Mouse (Mus musculus) heart, postnatal 10 days (tissue): Measurements from ENCODE around the gene Myo5c. TPM values are rescaled to one million over a fixed set of nuclear protein-coding genes. Genes with fewer than 3 reads are reported as not detected.
"Not testable (repeated sequence)": the region's sequence is repeated elsewhere in the genome, so short reads cannot be mapped to it uniquely, and the experiment has no call there.

ENCODE experiments used
- DNase-seq, 2 experiments: peaks; one replicate each; pipeline ENCODE4 v3.0.0; 2021
- intact Hi-C: fragments of 180-260 bp; cut with DNase I; formaldehyde crosslinking; loops from one replicate; pipeline ENCODE4 v1.15.1; 2025
- total RNA-seq, 2 experiments: library from RNA; stranded (reverse); gene quantifications; 2 replicates each; pipeline ENCODE4 v1.2.3; 2021

Myo5c gene
- total RNA-seq, 2 experiments from 2014 or later: 3.4 to 4.9 TPM

GRCm38 (mm10) chr9:75243052-75243451 is 11.2 kb downstream of the Myo5c start:
- intact Hi-C loops: no loop called here
- no peak for DNase-seq

GRCm38 (mm10) chr9:75243730-75244406 is 12.0 kb downstream of the Myo5c start:
- intact Hi-C loops: no loop called here
- DNase-seq: no peak

GRCm38 (mm10) chr9:75244527-75244926 is 12.7 kb downstream of the Myo5c start:
- no peak for DNase-seq

GRCm38 (mm10) chr9:75246080-75246930 is 14.5 kb downstream of the Myo5c start:
- intact Hi-C loops: no loop called here
- no peak for DNase-seq

More at GRCm38 (mm10) chr9:75244527-75244926, 12.7 kb downstream of the Myo5c start:
- intact Hi-C loops: no loop called here

GRCm38 (mm10) chr9:75247870-75248269 is 16.1 kb downstream of the Myo5c start:
- DNase-seq: no peak
- intact Hi-C loops: no loop called here

GRCm38 (mm10) chr9:75248359-75248758 is 16.5 kb downstream of the Myo5c start:
- DNase-seq: no peak
- intact Hi-C loops: no loop called here

GRCm38 (mm10) chr9:75248874-75249273 is 17.1 kb downstream of the Myo5c start:
- no peak for DNase-seq
- intact Hi-C loops: no loop called here

GRCm38 (mm10) chr9:75253158-75253557 is 21.3 kb downstream of the Myo5c start:
- intact Hi-C loops, DNase-seq: not testable (repeated sequence)

- DNase-seq: peak; percentile 33 to 34
- intact Hi-C loops: no loop called here
Measured at GRCm38 (mm10) chr9:75253766-75254165, 21.9 kb downstream of the Myo5c start.

GRCm38 (mm10) chr9:75254196-75254955 is 22.6 kb downstream of the Myo5c start:
- intact Hi-C loops: no loop called here

GRCm38 (mm10) chr9:75255820-75256545 is 24.2 kb downstream of the Myo5c start:
- DNase-seq: no peak
- intact Hi-C loops: no loop called here

More at GRCm38 (mm10) chr9:75254196-75254955, 22.6 kb downstream of the Myo5c start:
- DNase-seq: peak; percentile 46 to 71

- intact Hi-C loops: no loop called here
- DNase-seq: no peak
Measured at GRCm38 (mm10) chr9:75258792-75259191, 27.0 kb downstream of the Myo5c start.

GRCm38 (mm10) chr9:75259656-75260055 is 27.8 kb downstream of the Myo5c start:
- intact Hi-C loops: no loop called here
- DNase-seq: no peak

GRCm38 (mm10) chr9:75261332-75261872 is 29.6 kb downstream of the Myo5c start:
- intact Hi-C loops: no loop called here
- DNase-seq: no peak

GRCm38 (mm10) chr9:75262235-75262826 is 30.5 kb downstream of the Myo5c start:
- DNase-seq: no peak
- intact Hi-C loops: loop anchor here (2.0 kb wide), 1 partner anchor 212 kb away; no protein-coding TSS in a partner anchor

GRCm38 (mm10) chr9:75264008-75264718 is 32.3 kb downstream of the Myo5c start:
- no peak for DNase-seq
- intact Hi-C loops: no loop called here

- DNase-seq: no peak
- intact Hi-C loops: loop anchor here (5.0 kb wide), 1 partner anchor 55 kb away; no protein-coding TSS in a partner anchor
Measured at GRCm38 (mm10) chr9:75267147-75267546, 35.3 kb downstream of the Myo5c start.

- DNase-seq: no peak
- intact Hi-C loops: no loop called here
Measured at GRCm38 (mm10) chr9:75270382-75270781, 38.6 kb downstream of the Myo5c start.

- intact Hi-C loops: no loop called here
- DNase-seq: no peak
Measured at GRCm38 (mm10) chr9:75271539-75271938, 39.7 kb downstream of the Myo5c start.
